Mouse (Mus musculus): ENCODE measurements at regions not wholly inside any gene's neighbourhood (a gene's known extent, or its start where the extent isn't known, plus 50 kb on each side); places are given as distances from the start of the nearest gene placed in this dataset.
A peak's percentile ranks its signal among the peaks of the same experiment; 100 is the strongest.

DNA sequence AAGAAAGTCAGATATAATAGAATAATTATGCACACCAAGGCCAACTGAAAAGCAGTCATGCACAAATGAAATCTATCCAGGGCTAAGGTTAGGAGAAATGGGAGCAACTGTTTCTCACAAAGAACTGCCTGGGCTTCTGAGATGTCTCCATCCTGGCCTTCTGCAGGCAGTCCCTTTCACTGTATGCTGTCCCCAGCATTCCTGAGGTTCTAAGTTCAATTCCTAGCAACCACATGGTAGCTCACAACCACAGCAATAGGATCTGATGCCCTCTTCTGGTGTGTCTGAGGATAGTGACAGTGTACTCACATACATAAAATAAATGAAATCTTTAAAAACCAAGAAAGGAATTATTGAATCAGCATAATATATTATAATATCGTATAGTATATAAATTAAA is 133.3 kb downstream of the Atxn7l3b start:
- 0 out of 2 replicates have a peak, but pooled peaks have one; percentile 55 for ATAC-seq (replicated peaks)
- WGBS: 94% methylated on average over 1 of the region's 1 CpGs
- H3K4me1 ChIP-seq: no peaks in the 10 kb centered on the region

GRCm38 (mm10) chr10:112788236-112788635 is 140.6 kb downstream of the Atxn7l3b start:
- H3K4me1 ChIP-seq: no peaks in the 10 kb centered on the region
- no peaks in the 10 kb centered on the region for H3K9me3 ChIP-seq
- H3K9ac ChIP-seq (replicated peaks): no peak overlapping the region
- no peak overlapping the region for H3K4me2 ChIP-seq (replicated peaks)
- no peak overlapping the region for H3K4me3 ChIP-seq
- no peaks in the 10 kb centered on the region for H3K36me3 ChIP-seq
- no peak overlapping the region for H3K27ac ChIP-seq (replicated peaks)
- no peak for ATAC-seq (replicated peaks)
- WGBS: 84% methylated on average over 3 of the region's 3 CpGs
- H3K27me3 ChIP-seq: no peaks in the 10 kb centered on the region

More for the DNA sequence above, 133.3 kb downstream of the Atxn7l3b start:
- Histone ChIP-seq H3K36me3 (no peaks in the 10 kb centered on the region), H3K4me3 (no peak overlapping the region), H3K27me3 (no peaks in the 10 kb centered on the region), H3K9ac (replicated peaks) (no peak overlapping the region), H3K4me2 (replicated peaks) (no peak overlapping the region), H3K27ac (replicated peaks) (no peak overlapping the region), H3K9me3 (no peaks in the 10 kb centered on the region)

DNA sequence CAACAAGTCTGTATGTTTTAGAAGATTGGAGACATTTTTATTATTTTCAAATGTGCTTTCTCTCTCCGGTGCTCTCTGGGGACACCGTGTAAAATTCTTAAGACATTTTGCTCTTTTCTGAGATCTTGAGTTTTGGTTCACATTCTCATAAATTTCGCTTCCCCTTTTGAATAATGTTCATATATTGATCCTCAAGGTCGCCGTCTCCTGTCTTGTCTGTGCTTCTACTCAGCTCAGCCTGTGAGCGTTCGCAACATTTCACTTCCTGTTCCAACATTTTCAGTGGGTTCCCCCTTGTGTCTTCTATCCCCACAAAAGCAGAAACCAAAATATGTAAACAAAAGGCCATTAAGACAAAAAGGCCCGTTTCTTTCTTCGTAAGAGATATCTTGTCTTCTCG is 154.5 kb downstream of the Atxn7l3b start:
- no peak overlapping the region for H3K4me3 ChIP-seq
- H3K27me3 ChIP-seq: no peaks in the 10 kb centered on the region
- no peak overlapping the region for H3K9ac ChIP-seq (replicated peaks)
- H3K4me2 ChIP-seq (replicated peaks): no peak overlapping the region
- H3K27ac ChIP-seq (replicated peaks): no peak overlapping the region
- no peaks in the 10 kb centered on the region for H3K4me1 ChIP-seq
- WGBS: 93% methylated on average over 10 of the region's 10 CpGs
- no peaks in the 10 kb centered on the region for H3K9me3 ChIP-seq
- ATAC-seq (replicated peaks): no peak
- no peaks in the 10 kb centered on the region for H3K36me3 ChIP-seq

DNA sequence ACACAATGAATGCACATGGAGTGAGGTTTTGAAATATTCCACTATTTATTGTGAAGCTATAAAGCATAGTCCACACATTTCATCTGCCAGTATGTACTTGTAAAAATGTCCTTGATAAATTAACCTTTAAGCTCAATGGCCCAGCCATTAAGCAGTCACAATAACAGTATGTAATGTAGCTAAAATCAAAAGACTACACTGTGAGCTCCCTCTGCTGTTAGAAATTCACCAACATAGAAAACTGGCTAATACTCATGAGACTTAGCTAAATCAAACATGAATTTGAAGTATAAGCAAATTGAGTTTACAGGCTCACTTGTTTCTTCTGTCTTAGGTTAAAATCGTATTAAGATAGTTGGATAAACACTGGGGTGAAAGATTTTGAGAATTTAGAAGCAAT is 182.1 kb downstream of the Atxn7l3b start:
- 64% methylated on average over 1 of the region's 1 CpGs for WGBS
- no peak overlapping the region for H3K4me2 ChIP-seq (replicated peaks)
- no peak overlapping the region for H3K4me3 ChIP-seq
- no peak overlapping the region for H3K9ac ChIP-seq (replicated peaks)
- no peaks in the 10 kb centered on the region for H3K4me1 ChIP-seq
- ATAC-seq (replicated peaks): peak; percentile 74
- H3K9me3 ChIP-seq: no peaks in the 10 kb centered on the region
- no peak overlapping the region for H3K27ac ChIP-seq (replicated peaks)
- no peaks in the 10 kb centered on the region for H3K27me3 ChIP-seq
- no peaks in the 10 kb centered on the region for H3K36me3 ChIP-seq

- Histone ChIP-seq H3K9ac (replicated peaks) (no peak overlapping the region), H3K27ac (replicated peaks) (no peak overlapping the region), H3K27me3 (no peaks in the 10 kb centered on the region), H3K36me3 (no peaks in the 10 kb centered on the region), H3K9me3 (no peaks in the 10 kb centered on the region), H3K4me1 (no peaks in the 10 kb centered on the region), H3K4me3 (no peak overlapping the region), H3K4me2 (replicated peaks) (no peak overlapping the region)
- 82% methylated on average over 2 of the region's 2 CpGs for WGBS
- ATAC-seq (replicated peaks): no peak
These were observed 185.3 kb downstream of the Atxn7l3b start for GRCm38 (mm10) chr10:112743527-112743926.

DNA sequence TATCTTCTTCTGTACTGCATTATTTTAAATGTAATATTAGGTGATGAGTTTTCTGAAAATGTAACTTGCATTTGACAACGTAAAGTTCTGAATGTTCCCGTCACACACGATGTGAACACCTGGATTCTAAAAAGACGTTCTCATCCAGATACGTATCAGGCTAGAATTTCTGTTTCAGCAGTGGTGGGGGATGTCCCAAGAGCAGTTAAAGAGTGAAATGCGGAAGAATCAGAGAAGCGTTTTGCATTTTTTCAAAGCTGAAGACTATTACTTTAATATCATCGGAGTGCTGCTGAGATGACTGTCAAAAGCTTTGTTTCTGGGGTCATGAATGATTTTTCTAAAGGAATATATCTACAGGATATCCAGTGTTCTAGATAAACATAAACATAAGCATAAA is 186.7 kb downstream of the Atxn7l3b start:
- no peaks in the 10 kb centered on the region for H3K4me1 ChIP-seq
- no peaks in the 10 kb centered on the region for H3K36me3 ChIP-seq
- 92% methylated on average over 8 of the region's 8 CpGs for WGBS
- no peaks in the 10 kb centered on the region for H3K9me3 ChIP-seq
- no peak overlapping the region for H3K4me2 ChIP-seq (replicated peaks)
- no peaks in the 10 kb centered on the region for H3K27me3 ChIP-seq
- H3K9ac ChIP-seq (replicated peaks): no peak overlapping the region
- no peak overlapping the region for H3K4me3 ChIP-seq
- no peak for ATAC-seq (replicated peaks)
- no peak overlapping the region for H3K27ac ChIP-seq (replicated peaks)
